Mouse (Mus musculus): ENCODE data around the gene Agxt. TPM values are rescaled to one million over a fixed set of nuclear protein-coding genes. Genes with fewer than 3 reads are reported as not detected.
A peak's percentile ranks its signal among the peaks of the same experiment; 100 is the strongest.

Agxt gene
- total and polyA plus RNA-seq, 2 experiments = 374 to 394 TPM

DNA sequence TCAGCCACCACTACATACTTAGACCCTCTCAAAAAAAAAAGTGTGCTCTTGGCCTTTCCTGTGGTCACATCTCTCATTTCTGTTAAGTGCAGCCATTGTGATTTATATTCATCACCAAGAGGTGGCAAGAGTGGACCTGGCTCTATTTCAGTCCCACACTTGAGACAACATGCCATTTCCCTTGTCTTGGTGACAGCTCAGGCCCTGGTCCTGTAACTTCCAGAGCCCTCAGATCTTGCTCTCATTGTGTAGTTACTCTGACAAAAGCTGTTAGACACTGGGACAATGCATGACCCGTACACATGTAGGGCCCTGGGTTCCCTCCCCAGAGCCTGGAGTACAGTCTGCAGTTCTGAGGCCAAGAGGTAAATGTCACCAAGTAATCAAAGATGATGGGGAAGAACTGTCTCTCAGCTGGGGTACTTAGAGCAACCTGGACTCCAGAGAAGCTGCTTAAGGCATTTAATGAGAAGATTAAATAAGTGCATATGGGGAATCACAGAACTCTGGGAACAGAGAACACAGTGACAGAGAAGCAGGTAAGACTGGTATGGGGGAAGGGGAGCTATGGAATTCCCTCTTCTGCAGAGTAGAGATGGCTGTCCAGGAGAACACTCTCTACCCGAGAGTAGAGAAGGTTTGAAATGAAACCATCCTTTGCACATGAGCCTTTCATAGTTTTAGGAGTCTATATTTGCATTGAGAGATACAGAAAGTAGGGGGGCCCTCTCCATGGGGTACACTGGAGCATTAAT, 16.0 kb downstream of the Agxt start:
- no peaks in the 10 kb centered on the region for H3K36me3 ChIP-seq (ENCODE audit: control insufficient read depth, insufficient read depth, low read length)
- H3K27me3 ChIP-seq (ENCODE audit: control insufficient read depth, insufficient read depth, low read length) = no peaks in the 10 kb centered on the region
- TF ChIP-seq CTCF (IDR thresholded peaks at IDR 0.05; ENCODE audit: low read depth, low read length) = no peak
- no peak for TF ChIP-seq POLR2A (IDR thresholded peaks at IDR 0.05; ENCODE audit: extremely low read depth, insufficient read depth, low read length)
- WGBS = 79% methylated on average over 2 of the region's 2 CpGs
- no peaks in the 10 kb centered on the region for H3K79me2 ChIP-seq (ENCODE audit: control insufficient read depth, insufficient read depth, low read length)
- H3K4me3 ChIP-seq (ENCODE audit: insufficient read depth, low read depth, low read length) = no peak overlapping the region
- DNase-seq (ENCODE audit: extremely low read depth, low read depth, low spot score) = no peak
- no peak overlapping the region for H3K27ac ChIP-seq (replicated peaks; ENCODE audit: insufficient read depth, low read depth, low read length)
- H3K9ac ChIP-seq (ENCODE audit: low read depth, low read length) = no peak overlapping the region
- no peaks in the 10 kb centered on the region for H3K4me1 ChIP-seq (ENCODE audit: control insufficient read depth, insufficient read depth, low read length)

GRCm38 (mm10) chr1:93157566-93157965, 22.5 kb downstream of the Agxt start:
- DNase-seq (ENCODE audit: extremely low read depth, low read depth, low spot score) = no peak
- no peaks in the 10 kb centered on the region for H3K27me3 ChIP-seq (ENCODE audit: control insufficient read depth, insufficient read depth, low read length)

DNA sequence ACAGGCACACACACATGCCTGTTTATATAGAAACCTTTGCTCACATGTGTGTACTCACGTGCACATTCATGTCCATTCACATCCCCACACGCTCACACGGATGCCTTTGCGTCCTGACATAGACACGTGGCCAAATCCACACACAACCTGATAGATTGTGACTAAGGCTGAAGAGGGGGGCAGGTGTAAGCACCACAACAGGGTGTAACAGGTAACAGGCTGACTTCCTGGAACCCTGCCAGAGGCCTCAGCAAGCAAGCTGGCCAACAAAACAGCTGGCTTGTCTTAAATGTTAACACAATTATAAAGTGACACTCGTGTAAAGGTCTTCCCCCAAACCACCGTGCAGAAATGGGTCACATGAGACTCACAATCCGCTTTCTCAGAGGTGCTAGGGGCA, 23.9 kb downstream of the Agxt start:
- Histone ChIP-seq H3K79me2 (ENCODE audit: control insufficient read depth, insufficient read depth, low read length) (no peaks in the 10 kb centered on the region), H3K27ac (replicated peaks; ENCODE audit: insufficient read depth, low read depth, low read length) (no peak overlapping the region), H3K4me1 (ENCODE audit: control insufficient read depth, insufficient read depth, low read length) (peaks cover 7% of the 10 kb centered on the region; the same call in 1 of the 2 replicates), H3K4me3 (ENCODE audit: insufficient read depth, low read depth, low read length) (no peak overlapping the region), H3K36me3 (ENCODE audit: control insufficient read depth, insufficient read depth, low read length) (no peaks in the 10 kb centered on the region), H3K27me3 (ENCODE audit: control insufficient read depth, insufficient read depth, low read length) (no peaks in the 10 kb centered on the region), H3K9ac (ENCODE audit: low read depth, low read length) (no peak overlapping the region)
- 86% methylated on average over 8 of the region's 8 CpGs for WGBS
- no peak for TF ChIP-seq POLR2A (IDR thresholded peaks at IDR 0.05; ENCODE audit: extremely low read depth, insufficient read depth, low read length)
- no peak for TF ChIP-seq CTCF (IDR thresholded peaks at IDR 0.05; ENCODE audit: low read depth, low read length)
- no peak for DNase-seq (ENCODE audit: extremely low read depth, low read depth, low spot score)

More at GRCm38 (mm10) chr1:93157566-93157965, 22.5 kb downstream of the Agxt start:
- H3K4me3 ChIP-seq (ENCODE audit: insufficient read depth, low read depth, low read length) = no peak overlapping the region
- H3K4me1 ChIP-seq (ENCODE audit: control insufficient read depth, insufficient read depth, low read length) = peaks cover 7% of the 10 kb centered on the region; the same call in 1 of the 2 replicates
- no peaks in the 10 kb centered on the region for H3K36me3 ChIP-seq (ENCODE audit: control insufficient read depth, insufficient read depth, low read length)
- H3K27ac ChIP-seq (replicated peaks; ENCODE audit: insufficient read depth, low read depth, low read length) = no peak overlapping the region
- 77% methylated on average over 4 of the region's 4 CpGs for WGBS
- TF ChIP-seq CTCF (IDR thresholded peaks at IDR 0.05; ENCODE audit: low read depth, low read length) (no peak), POLR2A (IDR thresholded peaks at IDR 0.05; ENCODE audit: extremely low read depth, insufficient read depth, low read length) (no peak)
- no peaks in the 10 kb centered on the region for H3K79me2 ChIP-seq (ENCODE audit: control insufficient read depth, insufficient read depth, low read length)
- H3K9ac ChIP-seq (ENCODE audit: low read depth, low read length) = no peak overlapping the region

GRCm38 (mm10) chr1:93159566-93160500, 24.8 kb downstream of the Agxt start:
- no peak overlapping the region for H3K9ac ChIP-seq (ENCODE audit: low read depth, low read length)
- 69% methylated on average over 21 of the region's 21 CpGs for WGBS
- TF ChIP-seq POLR2A (IDR thresholded peaks at IDR 0.05; ENCODE audit: extremely low read depth, insufficient read depth, low read length) = no peak
- H3K4me1 ChIP-seq (ENCODE audit: control insufficient read depth, insufficient read depth, low read length) = peaks cover 7% of the 10 kb centered on the region; the same call in 1 of the 2 replicates
- no peak overlapping the region for H3K27ac ChIP-seq (replicated peaks; ENCODE audit: insufficient read depth, low read depth, low read length)
- no peak overlapping the region for H3K4me3 ChIP-seq (ENCODE audit: insufficient read depth, low read depth, low read length)
- H3K79me2 ChIP-seq (ENCODE audit: control insufficient read depth, insufficient read depth, low read length) = no peaks in the 10 kb centered on the region
- no peaks in the 10 kb centered on the region for H3K36me3 ChIP-seq (ENCODE audit: control insufficient read depth, insufficient read depth, low read length)
- DNase-seq (ENCODE audit: extremely low read depth, low read depth, low spot score) = no peak
- no peaks in the 10 kb centered on the region for H3K27me3 ChIP-seq (ENCODE audit: control insufficient read depth, insufficient read depth, low read length)

DNA sequence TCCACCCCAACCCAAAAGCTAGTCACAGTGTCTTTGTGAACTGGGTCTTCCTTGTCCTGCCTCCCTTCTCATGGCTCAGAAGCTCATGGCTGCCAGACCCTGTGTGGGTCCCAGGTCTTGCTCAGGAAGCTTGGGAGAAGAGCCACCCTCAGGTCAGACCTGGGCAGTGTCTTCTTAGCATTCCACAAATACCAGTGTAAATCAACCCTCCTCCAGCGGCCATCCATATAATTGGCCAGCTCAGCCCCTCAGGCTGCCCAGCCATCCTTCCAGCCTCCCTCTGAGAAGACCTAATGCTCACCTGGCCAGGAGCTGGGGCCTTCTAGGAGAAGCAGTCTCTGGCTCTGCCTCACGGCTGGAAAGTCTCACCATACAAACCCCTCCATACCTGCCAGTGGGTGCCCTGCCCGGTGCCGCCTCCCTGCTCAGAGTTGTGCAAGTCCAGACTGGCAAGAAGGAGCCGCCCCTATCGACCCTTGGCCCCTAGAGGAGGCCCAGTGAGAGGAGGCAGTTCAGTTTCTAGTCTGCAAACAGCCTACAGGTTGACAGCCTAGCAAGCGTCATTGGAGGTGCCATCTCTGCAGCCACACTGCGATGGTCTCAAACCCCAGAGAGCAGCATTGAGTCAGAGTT, 25.6 kb downstream of the Agxt start, which contains the start of gene 2310007B03Rik:
Gene 2310007B03Rik, minus strand, starts transcription at position 448 of the 633 bp plus-strand sequence.
- no peaks in the 10 kb centered on the region for H3K79me2 ChIP-seq (ENCODE audit: control insufficient read depth, insufficient read depth, low read length)
- no peak within 1 kb of the TSS for H3K27ac ChIP-seq (replicated peaks; ENCODE audit: insufficient read depth, low read depth, low read length)
- H3K27me3 ChIP-seq (ENCODE audit: control insufficient read depth, insufficient read depth, low read length) = no peaks in the 10 kb centered on the region
- 21% methylated on average over 8 of the region's 8 CpGs for WGBS
- peaks cover 7% of the 10 kb centered on the region; the same call in 1 of the 2 replicates for H3K4me1 ChIP-seq (ENCODE audit: control insufficient read depth, insufficient read depth, low read length)
- DNase-seq (ENCODE audit: extremely low read depth, low read depth, low spot score) = peak; percentile 66
- TF ChIP-seq POLR2A (IDR thresholded peaks at IDR 0.05; ENCODE audit: extremely low read depth, insufficient read depth, low read length) = no peak
- no peak for TF ChIP-seq CTCF (IDR thresholded peaks at IDR 0.05; ENCODE audit: low read depth, low read length)
- H3K9ac ChIP-seq (ENCODE audit: low read depth, low read length) = no peak within 1 kb of the TSS
- H3K4me3 ChIP-seq (ENCODE audit: insufficient read depth, low read depth, low read length) = no peak within 1 kb of the TSS
- H3K36me3 ChIP-seq (ENCODE audit: control insufficient read depth, insufficient read depth, low read length) = no peaks in the 10 kb centered on the region

Measured in liver, adult 2 months (tissue).